Mouse (Mus musculus): ENCODE results near the gene Cfd. TPM values are rescaled to one million over a fixed set of nuclear protein-coding genes. Genes with fewer than 3 reads are reported as not detected.

The Cfd gene
- total and polyA plus RNA-seq, 3 experiments = 0.26 TPM; not detected in 2

DNA sequence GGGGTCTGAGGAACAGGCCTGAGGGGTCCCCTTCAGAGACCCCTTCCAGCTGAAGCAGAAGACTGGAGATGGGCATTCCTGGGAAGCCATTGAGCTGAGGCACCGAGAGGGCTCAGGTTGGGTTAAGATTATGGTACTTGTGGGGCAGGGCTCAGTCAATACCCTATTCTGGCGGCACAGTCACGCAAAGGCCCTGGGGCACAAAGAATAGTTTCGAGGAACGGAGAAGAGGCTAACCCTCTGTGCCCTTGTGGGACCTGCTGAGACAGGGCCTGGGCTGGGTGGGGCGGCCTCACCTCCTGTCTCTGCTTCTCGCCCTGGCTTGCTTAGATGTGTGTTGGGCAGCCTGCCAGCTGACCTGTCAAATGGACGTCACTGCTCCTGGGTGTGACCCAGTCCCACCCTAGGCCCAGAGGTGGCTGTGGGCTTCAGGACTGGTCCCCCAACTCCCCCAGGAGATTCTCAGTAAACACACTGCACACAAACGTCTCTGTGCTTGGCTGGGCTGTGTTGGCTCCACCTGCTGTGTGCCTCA, 42.6 kb downstream of the Cfd start:
- peaks cover 68 to 85% of the 10 kb centered on the region in 2 experiments for H3K36me3 ChIP-seq (replicated peaks in 1 of 2; ENCODE audit: control insufficient read depth in 1 of 2, insufficient read depth in 1 of 2, low read length in 1 of 2)
- H3K9ac ChIP-seq (ENCODE audit: insufficient read depth, low read depth) = peak overlapping the region; percentile 22
- TF ChIP-seq USF1 (IDR thresholded peaks at IDR 0.05; ENCODE audit: low read depth, low read length) (no peak), UBTF (IDR thresholded peaks at IDR 0.05; ENCODE audit: low read depth, low read length) (0 out of 2 replicates have a peak, but pooled peaks have one; percentile 27)
- no peak for DNase-seq (ENCODE audit: extremely low read depth)
- H3K4me1 ChIP-seq (ENCODE audit: control insufficient read depth in 1 of 2, insufficient read depth in 2 of 2) = peaks cover 53 to 89% of the 10 kb centered on the region in 2 experiments
- H3K4me3 ChIP-seq (replicated peaks in 1 of 3; ENCODE audit: low read depth in 2 of 3, low read length in 2 of 3, poor library complexity in 1 of 3) = peak overlapping the region; percentile 18 to 96 (median 72)
- in situ Hi-C loops (cut with MboI; ENCODE audit: low pct_ligation_motif_present, low pct_unique_long_range_greater_than_20kb, low sequenced_read_pairs) = no loop called here
- H3K27ac ChIP-seq (ENCODE audit: insufficient read depth, low read depth) = peak overlapping the region; percentile 76
- peak overlapping the region; percentile 78 for H3K4me2 ChIP-seq (ENCODE audit: insufficient read depth, low read depth, poor library complexity, severe bottlenecking)
- no peaks in the 10 kb centered on the region for H3K9me3 ChIP-seq (replicated peaks; ENCODE audit: low read length)
- H3K27me3 ChIP-seq (replicated peaks) = no peaks in the 10 kb centered on the region
- H3K79me2 ChIP-seq (replicated peaks; ENCODE audit: control insufficient read depth, extremely low read depth, insufficient read depth, poor library complexity, severe bottlenecking) = peaks cover 100% of the 10 kb centered on the region
- dilution Hi-C loops (cut with MboI; ENCODE audit: extremely low pct_ligation_motif_present, extremely low pct_unique_long_range_greater_than_20kb, low sequenced_read_pairs) = no loop called here

DNA sequence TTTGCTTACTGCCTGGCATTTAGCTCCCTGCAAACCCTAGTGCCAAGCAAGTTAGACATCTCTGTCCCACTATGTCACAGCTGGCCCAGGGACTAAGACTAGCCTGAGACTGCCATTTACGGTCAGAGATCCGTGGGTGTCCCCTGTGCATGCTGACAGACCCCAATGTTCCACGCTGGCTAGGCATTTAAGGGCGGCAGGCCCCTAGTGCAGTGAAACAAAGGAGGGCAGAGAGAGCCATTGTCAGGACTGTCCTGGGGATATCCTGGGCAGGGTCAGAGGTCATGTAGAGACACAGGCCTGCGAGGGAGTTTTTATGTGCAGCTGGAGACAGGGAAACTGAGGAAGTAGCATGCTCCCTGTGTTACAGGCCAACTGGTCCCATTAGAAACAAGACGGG, 43.2 kb downstream of the Cfd start:
- Histone ChIP-seq H3K4me3 (replicated peaks in 1 of 3; ENCODE audit: low read depth in 2 of 3, low read length in 2 of 3, poor library complexity in 1 of 3) (peak overlapping the region; percentile 7 to 72 (median 16)), H3K79me2 (replicated peaks; ENCODE audit: control insufficient read depth, extremely low read depth, insufficient read depth, poor library complexity, severe bottlenecking) (peaks cover 100% of the 10 kb centered on the region), H3K36me3 (replicated peaks in 1 of 2; ENCODE audit: control insufficient read depth in 1 of 2, insufficient read depth in 1 of 2, low read length in 1 of 2) (peaks cover 70 to 90% of the 10 kb centered on the region in 2 experiments), H3K9ac (ENCODE audit: insufficient read depth, low read depth) (peak overlapping the region; percentile 22; the same call in 1 of the 2 replicates), H3K4me2 (ENCODE audit: insufficient read depth, low read depth, poor library complexity, severe bottlenecking) (peak overlapping the region; percentile 78; the same call in 1 of the 2 replicates), H3K27me3 (replicated peaks) (no peaks in the 10 kb centered on the region), H3K27ac (ENCODE audit: insufficient read depth, low read depth) (peak overlapping the region; percentile 76), H3K9me3 (replicated peaks; ENCODE audit: low read length) (no peaks in the 10 kb centered on the region), H3K4me1 (ENCODE audit: control insufficient read depth in 1 of 2, insufficient read depth in 2 of 2) (peaks cover 59 to 95% of the 10 kb centered on the region in 2 experiments)
- no peak for DNase-seq (ENCODE audit: extremely low read depth)
- dilution Hi-C loops (cut with MboI; ENCODE audit: extremely low pct_ligation_motif_present, extremely low pct_unique_long_range_greater_than_20kb, low sequenced_read_pairs) = no loop called here
- TF ChIP-seq JUND (conservative IDR thresholded peaks at IDR 0.05; ENCODE audit: low read depth, low read length) = no peak
- TF ChIP-seq SIN3A (IDR thresholded peaks at IDR 0.05; ENCODE audit: low read length) = 0 out of 2 replicates have a peak, but pooled peaks have one; percentile 40
- in situ Hi-C loops (cut with MboI; ENCODE audit: low pct_ligation_motif_present, low pct_unique_long_range_greater_than_20kb, low sequenced_read_pairs) = no loop called here

DNA sequence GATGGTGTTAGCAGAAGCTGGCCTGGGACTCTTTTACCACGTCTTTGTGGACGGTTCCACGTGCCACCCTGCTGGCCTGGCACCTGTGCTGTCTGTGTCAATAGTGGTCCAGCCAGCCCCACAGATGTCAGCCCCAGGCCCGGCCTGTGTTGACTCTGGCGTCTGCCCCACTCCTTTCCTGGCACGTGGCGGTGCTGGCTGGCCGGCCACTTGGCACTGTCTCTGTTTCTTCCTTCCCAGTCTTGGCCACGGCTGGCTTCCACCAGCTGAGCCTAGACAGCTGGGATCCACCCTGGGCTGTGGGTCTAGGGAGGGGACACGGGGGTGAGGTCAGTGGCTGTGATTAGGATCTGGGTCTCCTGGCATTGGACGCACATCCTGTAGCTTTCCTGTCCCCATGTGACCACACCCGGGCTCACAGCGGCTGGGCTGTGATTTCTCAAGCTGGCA, 43.6 kb downstream of the Cfd start:
- in situ Hi-C loops (cut with MboI; ENCODE audit: low pct_ligation_motif_present, low pct_unique_long_range_greater_than_20kb, low sequenced_read_pairs) (no loop called here), dilution Hi-C loops (cut with MboI; ENCODE audit: extremely low pct_ligation_motif_present, extremely low pct_unique_long_range_greater_than_20kb, low sequenced_read_pairs) (no loop called here)
- Histone ChIP-seq H3K4me3 (replicated peaks in 1 of 3; ENCODE audit: low read depth in 2 of 3, low read length in 2 of 3, poor library complexity in 1 of 3) (peak overlapping the region in 2 of 3 experiments; percentile 10 to 72), H3K27ac (ENCODE audit: insufficient read depth, low read depth) (peak overlapping the region; percentile 76), H3K4me2 (ENCODE audit: insufficient read depth, low read depth, poor library complexity, severe bottlenecking) (peak overlapping the region; percentile 78), H3K4me1 (ENCODE audit: control insufficient read depth in 1 of 2, insufficient read depth in 2 of 2) (peaks cover 63 to 98% of the 10 kb centered on the region in 2 experiments), H3K36me3 (replicated peaks in 1 of 2; ENCODE audit: control insufficient read depth in 1 of 2, insufficient read depth in 1 of 2, low read length in 1 of 2) (peaks cover 70 to 94% of the 10 kb centered on the region in 2 experiments), H3K27me3 (replicated peaks) (no peaks in the 10 kb centered on the region), H3K9ac (ENCODE audit: insufficient read depth, low read depth) (0 out of 2 replicates have a peak overlapping the region, but pooled peaks have one; percentile 2), H3K79me2 (replicated peaks; ENCODE audit: control insufficient read depth, extremely low read depth, insufficient read depth, poor library complexity, severe bottlenecking) (peaks cover 100% of the 10 kb centered on the region), H3K9me3 (replicated peaks; ENCODE audit: low read length) (no peaks in the 10 kb centered on the region)
- DNase-seq (ENCODE audit: extremely low read depth) = no peak
- TF ChIP-seq MAX (IDR thresholded peaks at IDR 0.05; ENCODE audit: low read length) (peak; percentile 51; the same call in 1 of the 2 replicates), IRF4 (IDR thresholded peaks at IDR 0.05; ENCODE audit: low read depth, low read length) (no peak), SMC3 (IDR thresholded peaks at IDR 0.05; ENCODE audit: low read depth, low read length) (no peak), ZMIZ1 (IDR thresholded peaks at IDR 0.05; ENCODE audit: low read depth, low read length) (0 out of 2 replicates have a peak, but pooled peaks have one; percentile 40), RCOR1 (conservative IDR thresholded peaks at IDR 0.05; ENCODE audit: low read depth, low read length) (no peak), RAD21 (IDR thresholded peaks at IDR 0.05; ENCODE audit: low read depth, low read length) (no peak), HCFC1 (IDR thresholded peaks at IDR 0.05; ENCODE audit: low read depth, low read length) (no peak), TBP (conservative IDR thresholded peaks at IDR 0.05; ENCODE audit: low read depth, low read length) (no peak), MAFK (IDR thresholded peaks at IDR 0.05; ENCODE audit: insufficient replicate concordance, low read length) (no peak), BHLHE40 (IDR thresholded peaks at IDR 0.05; ENCODE audit: low read depth, low read length) (peak; percentile 47; the same call in 1 of the 2 replicates), JUN (IDR thresholded peaks at IDR 0.05; ENCODE audit: insufficient read depth, low read depth, low read length) (no peak), MEF2A (IDR thresholded peaks at IDR 0.05; ENCODE audit: borderline replicate concordance, low read depth, low read length) (no peak), NRF1 (IDR thresholded peaks at IDR 0.05; ENCODE audit: low read depth, low read length) (no peak), MYC (IDR thresholded peaks at IDR 0.05; ENCODE audit: low read depth, low read length) (peak; percentile 64; the same call in 1 of the 2 replicates), USF2 (conservative IDR thresholded peaks at IDR 0.05; ENCODE audit: low read depth, low read length) (no peak), USF1 (IDR thresholded peaks at IDR 0.05; ENCODE audit: low read depth, low read length) (no peak), GABPA (IDR thresholded peaks at IDR 0.05; ENCODE audit: insufficient replicate concordance, low read depth, low read length) (no peak), ZC3H11A (IDR thresholded peaks at IDR 0.05; ENCODE audit: low read depth, low read length) (no peak), NELFE (IDR thresholded peaks at IDR 0.05; ENCODE audit: low read depth, low read length) (no peak), MXI1 (IDR thresholded peaks at IDR 0.05; ENCODE audit: low read depth, low read length) (peak; percentile 75; the same call in 1 of the 2 replicates), CTCF (conservative IDR thresholded peaks at IDR 0.05 in 1 of 2, IDR thresholded peaks at IDR 0.05 in 1 of 2; ENCODE audit: low read depth in 2 of 2, low read length in 2 of 2) (no peak)
